ENCODE assay signal across 20 mouse cellular contexts in genomic region chr3:56724991-56725390, GRCm38 (mm10).
DNase-seq lines count a peak whose midpoint lies in the region; TF ChIP-seq lines count a peak whose summit lies in the region.
"Had no signal": no experiment of that assay in that cellular context is flagged by ENCODE, and none has a peak within 500 bp of the region (broad histone marks: within the 10 kb centered on the region; RNA-seq: fewer than 3 reads in every experiment).

No protein-coding gene starts in this region.

- H3K4me3 ChIP-seq in embryonic fibroblast, embryonic 13.5 days (ENCODE audit: insufficient read depth, low read length): no peak overlapping the region
- H3K4me3 ChIP-seq in thymus, adult 2 months (ENCODE audit: control insufficient read depth, insufficient read depth, low read length): no peak overlapping the region
- H3K4me3 ChIP-seq: embryonic facial prominence, embryonic 10.5 days; embryonic facial prominence, embryonic 12.5 days; erythroblast, embryonic 14.5 days; forebrain, embryonic 10.5 days; forebrain, embryonic 12.5 days had no signal

- no peaks in the 10 kb centered on the region for H3K4me1 ChIP-seq in embryonic fibroblast, embryonic 13.5 days (ENCODE audit: control insufficient read depth, insufficient read depth, low read length)
- no peaks in the 10 kb centered on the region for H3K4me1 ChIP-seq in thymus, adult 2 months (replicated peaks; ENCODE audit: control insufficient read depth, insufficient read depth, low read length)
- H3K4me1 ChIP-seq: embryonic facial prominence, embryonic 10.5 days; embryonic facial prominence, embryonic 12.5 days; forebrain, embryonic 10.5 days; forebrain, embryonic 12.5 days had no signal

- no peak for TF ChIP-seq POLR2A in embryonic fibroblast, embryonic 13.5 days (IDR thresholded peaks at IDR 0.05; ENCODE audit: low read depth, low read length)
- no peak for TF ChIP-seq POLR2A in thymus, adult 2 months (IDR thresholded peaks at IDR 0.05; ENCODE audit: control insufficient read depth, extremely low read depth, insufficient read depth, low read length, poor library complexity)

- no peaks in the 10 kb centered on the region for H3K36me3 ChIP-seq in thymus, adult 2 months (ENCODE audit: control insufficient read depth, insufficient read depth, low read length)
- H3K36me3 ChIP-seq: embryonic facial prominence, embryonic 10.5 days; embryonic facial prominence, embryonic 12.5 days; forebrain, embryonic 10.5 days; forebrain, embryonic 12.5 days; G1E had no signal

- H3K27me3 ChIP-seq in thymus, adult 2 months (ENCODE audit: control insufficient read depth, insufficient read depth, low read length): no peaks in the 10 kb centered on the region
- H3K27me3 ChIP-seq: embryonic facial prominence, embryonic 12.5 days; forebrain, embryonic 12.5 days had no signal

- peak overlapping the region; percentile 92 for H3K27ac ChIP-seq in embryonic fibroblast, embryonic 13.5 days (ENCODE audit: insufficient read depth, low read length)
- H3K27ac ChIP-seq in thymus, adult 2 months (ENCODE audit: control insufficient read depth, insufficient read depth, low read length): no peak overlapping the region
- H3K27ac ChIP-seq: embryonic facial prominence, embryonic 10.5 days; embryonic facial prominence, embryonic 12.5 days; forebrain, embryonic 10.5 days; forebrain, embryonic 12.5 days had no signal

- no peak for TF ChIP-seq CTCF in embryonic fibroblast, embryonic 13.5 days (IDR thresholded peaks at IDR 0.05; ENCODE audit: borderline replicate concordance, insufficient read depth, low read length)
- TF ChIP-seq CTCF in thymus, adult 2 months (IDR thresholded peaks at IDR 0.05; ENCODE audit: borderline replicate concordance, control insufficient read depth, extremely low read depth, insufficient read depth, low read length, poor library complexity): no peak

- DNase-seq in ES-CJ7 (ENCODE audit: low read depth, low spot score) (peak; percentile 73), R1 (ENCODE audit: low read depth, low spot score) (peak; percentile 68)
- no peak for DNase-seq in thymus, adult 2 months
- DNase-seq in retina, embryonic 14.5 days (ENCODE audit: low spot score): no peak
- DNase-seq in cerebellum, postnatal 10 days: no peak
- DNase-seq: adrenal gland, adult 2 months; adrenal gland, postnatal 10 days; adrenal gland, postnatal 25 days; cerebellum, adult 11 months; cerebellum, adult 18-20 months; cerebellum, adult 8-10 months; cerebellum, adult 9-11 months; cerebellum, postnatal 25 days had no signal

Comparison
In these comparisons a context has a peak if more than half of its experiments do, and no peak if none do; other contexts are left out.
1. DNase-seq: peak in ES-CJ7 (single experiment) and R1 (single experiment); none in thymus, adult 2 months (single experiment), retina, embryonic 14.5 days (single experiment) and cerebellum, postnatal 10 days (0 of 2).